Comparison of ENCODE assay signal across 19 mouse cellular contexts in genomic region chr8:42973619-42974539, GRCm38 (mm10).
A peak's percentile ranks its signal among the peaks of the same experiment; 100 is the strongest.
DNase-seq lines count a peak whose midpoint lies in the region; ATAC-seq and TF ChIP-seq lines count a peak whose summit lies in the region.
"Had no signal": no experiment of that assay in that cellular context is flagged by ENCODE, and none has a peak within 500 bp of the region (broad histone marks: within the 10 kb centered on the region; RNA-seq: fewer than 3 reads in every experiment).

No protein-coding gene starts in this region.

- peak; percentile 86 for ATAC-seq in forebrain, embryonic 11.5 days (replicated peaks; ENCODE audit: low FRiP score)
- no peak for ATAC-seq in forebrain, postnatal 0 days
- ATAC-seq in midbrain, embryonic 15.5 days (replicated peaks), result peak; percentile 58

- WGBS in forebrain, embryonic 11.5 days, result 59% methylated on average over 18 of the region's 18 CpGs
- 26% methylated on average over 18 of the region's 18 CpGs for WGBS in forebrain, postnatal 0 days
- WGBS in midbrain, embryonic 15.5 days, result 51% methylated on average over 18 of the region's 18 CpGs

- no peak for TF ChIP-seq CTCF in layer of hippocampus, adult 2 months (conservative IDR thresholded peaks at IDR 0.05)
- TF ChIP-seq CTCF in forebrain, postnatal 0 days (IDR thresholded peaks at IDR 0.05; ENCODE audit: low read depth), result no peak

- no peak for DNase-seq in layer of hippocampus, adult 2 months (ENCODE audit: low spot score in 2 of 2)
- DNase-seq in layer of hippocampus, adult 11-12 months (ENCODE audit: low spot score), result no peak
- DNase-seq in forebrain, embryonic 11.5 days (ENCODE audit: low spot score), result peak; percentile 66
- DNase-seq in forebrain, postnatal 0 days, result peak; percentile 13
- DNase-seq in frontal cortex, postnatal 25 days (ENCODE audit: low spot score in 2 of 2), result no peak
- DNase-seq in urinary bladder, postnatal 25 days (ENCODE audit: low spot score), result no peak
- DNase-seq: adrenal gland, postnatal 36 days; cerebellum, adult 8-10 months; gastrocnemius, postnatal 14 days; heart, adult 2 months; kidney, adult 11 months; thymus, postnatal 25 days had no signal

- H3K4me2 ChIP-seq in forebrain, embryonic 11.5 days (ENCODE audit: low read depth, low read length, severe bottlenecking), result no peak overlapping the region
- no peak overlapping the region for H3K4me2 ChIP-seq in forebrain, postnatal 0 days (ENCODE audit: low read depth)
- H3K4me2 ChIP-seq in midbrain, embryonic 15.5 days, result no peak overlapping the region
- H3K4me2 ChIP-seq: heart, embryonic 15.5 days; lung, embryonic 15.5 days had no signal

- no peaks in the 10 kb centered on the region for H3K36me3 ChIP-seq in forebrain, embryonic 11.5 days (ENCODE audit: control insufficient read depth, insufficient read depth, low read length)
- H3K36me3 ChIP-seq in forebrain, postnatal 0 days (ENCODE audit: insufficient read depth), result no peaks in the 10 kb centered on the region
- no peaks in the 10 kb centered on the region for H3K36me3 ChIP-seq in midbrain, embryonic 15.5 days (replicated peaks)
- H3K36me3 ChIP-seq: heart, embryonic 15.5 days; lung, embryonic 15.5 days had no signal

- no peaks in the 10 kb centered on the region for H3K9me3 ChIP-seq in forebrain, embryonic 11.5 days (ENCODE audit: control insufficient read depth, low read length)
- no peaks in the 10 kb centered on the region for H3K9me3 ChIP-seq in forebrain, postnatal 0 days (ENCODE audit: low read length)
- no peaks in the 10 kb centered on the region for H3K9me3 ChIP-seq in midbrain, embryonic 15.5 days
- H3K9me3 ChIP-seq: heart, embryonic 15.5 days; lung, embryonic 15.5 days had no signal

- H3K4me1 ChIP-seq in forebrain, embryonic 11.5 days (replicated peaks; ENCODE audit: control insufficient read depth, insufficient read depth, low read length), result no peaks in the 10 kb centered on the region
- H3K4me1 ChIP-seq in forebrain, postnatal 0 days (ENCODE audit: insufficient read depth), result no peaks in the 10 kb centered on the region
- H3K4me1 ChIP-seq in midbrain, embryonic 15.5 days, result peaks cover 8% of the 10 kb centered on the region
- H3K4me1 ChIP-seq: heart, embryonic 15.5 days; lung, embryonic 15.5 days had no signal

- no peak overlapping the region for H3K27ac ChIP-seq in layer of hippocampus, adult 2 months
- H3K27ac ChIP-seq in forebrain, embryonic 11.5 days (ENCODE audit: low read depth, low read length), result peak overlapping the region; percentile 61; the same call in 1 of the 2 replicates
- H3K27ac ChIP-seq in forebrain, postnatal 0 days (ENCODE audit: low read depth, low read length), result no peak overlapping the region
- no peak overlapping the region for H3K27ac ChIP-seq in midbrain, embryonic 15.5 days
- H3K27ac ChIP-seq: heart, adult 2 months; heart, embryonic 15.5 days; liver, embryonic 14.5 days; lung, embryonic 15.5 days; macrophage had no signal

- H3K27me3 ChIP-seq in forebrain, embryonic 11.5 days (ENCODE audit: control insufficient read depth, insufficient read depth, low read length), result no peaks in the 10 kb centered on the region
- H3K27me3 ChIP-seq in forebrain, postnatal 0 days (ENCODE audit: insufficient read depth, low read length), result no peaks in the 10 kb centered on the region
- no peaks in the 10 kb centered on the region for H3K27me3 ChIP-seq in midbrain, embryonic 15.5 days (replicated peaks)
- H3K27me3 ChIP-seq: CH12.LX; heart, embryonic 15.5 days; lung, embryonic 15.5 days had no signal

- H3K4me3 ChIP-seq in layer of hippocampus, adult 2 months, result peak overlapping the region; percentile 18; the same call in 1 of the 2 replicates
- H3K4me3 ChIP-seq in forebrain, embryonic 11.5 days (ENCODE audit: low read depth, low read length), result no peak overlapping the region
- H3K4me3 ChIP-seq in forebrain, postnatal 0 days (ENCODE audit: low read depth, low read length), result no peak overlapping the region
- H3K4me3 ChIP-seq in midbrain, embryonic 15.5 days, result no peak overlapping the region
- H3K4me3 ChIP-seq: erythroblast, embryonic 14.5 days; heart, adult 2 months; heart, embryonic 15.5 days; lung, embryonic 15.5 days had no signal

- H3K9ac ChIP-seq in forebrain, embryonic 11.5 days (ENCODE audit: low read length), result no peak overlapping the region
- H3K9ac ChIP-seq in forebrain, postnatal 0 days, result no peak overlapping the region
- H3K9ac ChIP-seq in midbrain, embryonic 15.5 days, result no peak overlapping the region
- H3K9ac ChIP-seq: heart, embryonic 15.5 days; liver, embryonic 14.5 days; lung, embryonic 15.5 days had no signal

Comparison
In these comparisons a context has a peak if more than half of its experiments do, and no peak if none do; other contexts are left out.
1. DNase-seq: peak in forebrain, embryonic 11.5 days (single experiment) and forebrain, postnatal 0 days (single experiment); none in layer of hippocampus, adult 2 months (0 of 2), layer of hippocampus, adult 11-12 months (single experiment), frontal cortex, postnatal 25 days (0 of 2) and urinary bladder, postnatal 25 days (single experiment).